Mouse (Mus musculus): ENCODE measurements around the gene Arf3.

DNA sequence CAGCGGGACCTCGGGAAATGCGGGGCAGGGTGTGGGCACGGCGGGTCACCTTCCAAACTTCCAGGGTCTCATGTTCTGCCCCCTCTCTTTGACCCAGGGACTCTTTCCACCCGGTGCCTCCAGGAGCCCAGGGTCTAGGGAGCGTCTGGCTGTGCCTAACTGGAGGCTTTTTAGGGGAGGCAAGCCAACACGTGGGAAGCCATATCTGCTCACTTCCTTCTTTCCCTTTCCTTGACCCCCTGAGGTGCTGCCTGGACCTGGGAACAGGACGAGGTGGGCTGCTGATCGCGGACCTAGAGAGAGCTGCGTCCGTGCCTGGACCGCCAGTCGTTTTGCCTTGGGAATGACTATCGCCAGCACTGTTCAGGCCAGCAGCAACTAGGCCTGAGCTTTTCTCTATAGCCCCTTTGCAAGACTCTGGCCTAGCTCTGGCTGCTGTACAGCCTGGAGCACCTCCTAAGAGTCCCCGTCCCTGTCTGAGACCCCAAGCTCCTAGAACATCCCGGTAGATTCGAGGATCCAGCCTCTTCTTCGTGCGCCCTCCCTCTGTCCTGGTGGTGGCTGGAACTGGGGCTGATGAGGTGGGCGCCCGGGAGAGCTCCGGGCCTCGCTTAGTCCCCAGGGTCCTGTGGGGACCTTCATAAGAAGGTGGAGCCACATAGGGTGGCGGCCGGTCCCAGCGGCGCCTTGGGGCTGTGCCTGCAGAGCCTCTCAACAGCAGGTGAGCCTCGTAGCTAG is 43.2 kb upstream of the Arf3 start:
- TF ChIP-seq POLR2A (IDR thresholded peaks at IDR 0.05; ENCODE audit: insufficient read length, low read depth) = no peak
- no peak for TF ChIP-seq E2F4 (IDR thresholded peaks at IDR 0.05; ENCODE audit: insufficient read depth)
- no peak for TF ChIP-seq USF1 (IDR thresholded peaks at IDR 0.05; ENCODE audit: low read depth)
- TF ChIP-seq CEBPB (IDR thresholded peaks at IDR 0.05; ENCODE audit: insufficient read depth, poor library complexity, severe bottlenecking) = no peak
- no peak for TF ChIP-seq TCF3 (IDR thresholded peaks at IDR 0.05; ENCODE audit: insufficient read length, low read depth)
- no peak for TF ChIP-seq POLR2AphosphoS2 (IDR thresholded peaks at IDR 0.05; ENCODE audit: insufficient read length, low read depth)
- no peak for TF ChIP-seq TCF12 (IDR thresholded peaks at IDR 0.05; ENCODE audit: insufficient read depth, poor library complexity, severe bottlenecking)
- no peak for TF ChIP-seq MYOD1 (IDR thresholded peaks at IDR 0.05; ENCODE audit: control insufficient read depth in 1 of 3, insufficient read length in 2 of 3, low read depth in 2 of 3)
- TF ChIP-seq MYOG (IDR thresholded peaks at IDR 0.05; ENCODE audit: control insufficient read depth in 1 of 3, insufficient read depth in 1 of 3, insufficient read length in 2 of 3, low read depth in 2 of 3) = no peak
- TF ChIP-seq MAX (IDR thresholded peaks at IDR 0.05; ENCODE audit: low read depth) = no peak
- no peak for TF ChIP-seq SRF (IDR thresholded peaks at IDR 0.05; ENCODE audit: control insufficient read depth, insufficient read length, low read depth)
- TF ChIP-seq REST (IDR thresholded peaks at IDR 0.05; ENCODE audit: insufficient read depth, insufficient read length) = no peak
